Mouse (Mus musculus) ES-E14 (cell line): ENCODE results near the gene Styx. TPM values are rescaled to one million over a fixed set of nuclear protein-coding genes. Genes with fewer than 3 reads are reported as not detected.

Source experiments
- DNase-seq: peaks from one replicate; pipeline ENCODE4 v3.0.0-alpha.2; 2013; ENCODE audit warnings: low read depth, low spot score
- H3K27ac ChIP-seq: 2 replicates; pipeline ENCODE4 v1.5.1; 2012; ENCODE audit warnings: low read depth, mild to moderate bottlenecking, low read length, moderate library complexity, mixed read lengths; ENCODE audit not compliant: poor library complexity, insufficient read depth, severe bottlenecking
- H3K36me3 ChIP-seq: 2 replicates; pipeline ENCODE4 v1.6.1; 2012; ENCODE audit warnings: mild to moderate bottlenecking, low read length, moderate library complexity, mixed read lengths; ENCODE audit not compliant: control insufficient read depth, poor library complexity, insufficient read depth, severe bottlenecking
- H3K4me1 ChIP-seq, 2 experiments: fragments of 150-350 bp in 1 of 2; sonication (generic) in 1 of 2; 2 replicates each; pipeline ENCODE4 v1.6.1; 2012; ENCODE audit warnings: low read length in 2 of 2, mild to moderate bottlenecking in 1 of 2, mixed read lengths in 1 of 2; ENCODE audit not compliant: control insufficient read depth in 2 of 2, insufficient read depth in 2 of 2, poor library complexity in 1 of 2
- H3K4me3 ChIP-seq, 2 experiments: fragments of 150-350 bp in 1 of 2; sonication (generic) in 1 of 2; 2 replicates each; pipeline ENCODE4 v1.5.1; 2012; ENCODE audit warnings: low read length in 2 of 2, low read depth in 1 of 2, mild to moderate bottlenecking in 1 of 2, mixed read lengths in 1 of 2; ENCODE audit not compliant: insufficient read depth in 1 of 2, poor library complexity in 1 of 2, severe bottlenecking in 1 of 2
- H3K9ac ChIP-seq: 2 replicates; pipeline ENCODE4 v1.6.1; 2012; ENCODE audit warnings: low read depth, mild to moderate bottlenecking, low read length, mixed read lengths; ENCODE audit not compliant: poor library complexity, insufficient read depth, severe bottlenecking
- H3K9me3 ChIP-seq: fragments of 150-350 bp; sonication (generic); 2 replicates; pipeline ENCODE4 v1.6.1; 2012; ENCODE audit warnings: low read depth, mild to moderate bottlenecking, low read length; ENCODE audit not compliant: control insufficient read depth, insufficient read depth
- CHD2 ChIP-seq: IDR thresholded peaks from 2 replicates; pipeline ENCODE4 v1.6.1; 2014; ENCODE audit warnings: mild to moderate bottlenecking, low read depth, low read length, inconsistent platforms
- HCFC1 ChIP-seq: IDR thresholded peaks from 2 replicates; pipeline ENCODE4 v1.6.1; 2012; ENCODE audit warnings: low read length, inconsistent platforms, borderline replicate concordance; ENCODE audit not compliant: insufficient read depth
- MAFK ChIP-seq: IDR thresholded peaks from 2 replicates; pipeline ENCODE4 v1.6.1; 2014; ENCODE audit warnings: mild to moderate bottlenecking, low read depth, low read length, inconsistent platforms; ENCODE audit not compliant: insufficient read depth
- ZC3H11A ChIP-seq: IDR thresholded peaks from 2 replicates; pipeline ENCODE4 v1.6.1; 2012; ENCODE audit warnings: low read depth, mild to moderate bottlenecking, inconsistent platforms, low read length, borderline replicate concordance
- ZNF384 ChIP-seq: IDR thresholded peaks from 2 replicates; pipeline ENCODE4 v1.6.1; 2012; ENCODE audit warnings: low read depth, low read length, inconsistent platforms
- in situ Hi-C, 2 experiments: fragments of 600-800 bp; cut with MboI; formaldehyde crosslinking; loops; one replicate each; pipeline ENCODE4 v1.15.1; 2025; ENCODE audit warnings: low sequenced_read_pairs in 2 of 2, inconsistent platforms in 1 of 2; ENCODE audit not compliant: unreplicated experiment in 2 of 2
- total RNA-seq: library from RNA; depleted of rRNA; stranded (reverse); fragments of 300-350 nt; gene quantifications from 2 replicates; pipeline ENCODE4 v1.2.3, GENCODE M21; 2012

The Styx gene
- total RNA-seq, 1 experiment: 19.1 TPM

GRCm38 (mm10) chr14:45365196-45365587, 14.3 kb downstream of the Styx start:
- DNase-seq: no peak
- peaks cover 2% of the 10 kb centered on the region; the same call in 1 of the 2 replicates for H3K36me3 ChIP-seq
- peak overlapping the region; percentile 6 to 16; a peak in 3 of 4 replicates for H3K4me3 ChIP-seq
- H3K9ac ChIP-seq: peak overlapping the region; percentile 36; the same call in 1 of the 2 replicates
- no peaks in the 10 kb centered on the region for H3K9me3 ChIP-seq
- no peak overlapping the region; the same call in 1 of the 2 replicates for H3K27ac ChIP-seq
- no peak for TF ChIP-seq MAFK
- no peak for TF ChIP-seq ZC3H11A
- no peak for TF ChIP-seq ZNF384
- TF ChIP-seq HCFC1: no peak
- no peak for TF ChIP-seq CHD2
- in situ Hi-C loops: no loop called here
- H3K4me1 ChIP-seq: peaks cover 0 to 9% of the 10 kb centered on the region in 2 experiments; a peak in 2 of 4 replicates

- Histone ChIP-seq H3K4me3 (no peak overlapping the region), H3K4me1 (no peaks in the 10 kb centered on the region), H3K36me3 (peaks cover 8% of the 10 kb centered on the region), H3K9ac (no peak overlapping the region), H3K9me3 (no peaks in the 10 kb centered on the region), H3K27ac (no peak overlapping the region)
- TF ChIP-seq CHD2 (no peak), ZC3H11A (no peak), ZNF384 (no peak), MAFK (no peak), HCFC1 (no peak)
- no peak for DNase-seq
- in situ Hi-C loops: no loop called here
Observed at GRCm38 (mm10) chr14:45378771-45379170, 27.9 kb downstream of the Styx start.

DNA sequence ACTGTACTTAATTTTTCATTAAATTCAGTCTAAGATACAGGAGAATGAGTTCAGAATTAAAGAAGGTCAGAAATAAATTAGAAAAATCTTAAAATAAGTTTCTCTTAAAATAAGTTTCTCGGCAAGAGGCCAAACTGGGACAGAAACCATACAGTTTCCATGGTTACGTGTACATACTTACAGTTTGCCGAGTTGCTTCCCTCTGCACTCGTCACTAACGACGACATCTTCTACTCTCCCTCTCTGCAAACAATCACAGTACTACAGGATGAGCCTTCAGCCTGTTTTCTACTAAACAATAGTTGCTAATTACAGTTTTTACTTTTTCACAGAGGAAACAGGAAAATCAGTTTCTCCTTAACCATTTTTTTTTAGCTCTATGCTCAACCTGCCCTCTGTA, 29.9 kb downstream of the Styx start:
- TF ChIP-seq ZC3H11A (no peak), MAFK (no peak), HCFC1 (no peak), ZNF384 (no peak), CHD2 (no peak)
- Histone ChIP-seq H3K4me3 (no peak overlapping the region), H3K9ac (no peak overlapping the region), H3K4me1 (no peaks in the 10 kb centered on the region), H3K9me3 (no peaks in the 10 kb centered on the region), H3K27ac (no peak overlapping the region), H3K36me3 (peaks cover 8% of the 10 kb centered on the region)
- no peak for DNase-seq
- in situ Hi-C loops: no loop called here

GRCm38 (mm10) chr14:45382912-45383311, 32.0 kb downstream of the Styx start:
- in situ Hi-C loops: no loop called here
- peaks cover 0 to 3% of the 10 kb centered on the region in 2 experiments; a peak in 1 of 4 replicates for H3K4me1 ChIP-seq
- TF ChIP-seq ZC3H11A (no peak), HCFC1 (no peak), CHD2 (no peak)
- no peak overlapping the region for H3K9ac ChIP-seq
- H3K36me3 ChIP-seq: peaks cover 8% of the 10 kb centered on the region
- no peaks in the 10 kb centered on the region for H3K9me3 ChIP-seq
- H3K27ac ChIP-seq: no peak overlapping the region
- H3K4me3 ChIP-seq: no peak overlapping the region
- no peak for DNase-seq

DNA sequence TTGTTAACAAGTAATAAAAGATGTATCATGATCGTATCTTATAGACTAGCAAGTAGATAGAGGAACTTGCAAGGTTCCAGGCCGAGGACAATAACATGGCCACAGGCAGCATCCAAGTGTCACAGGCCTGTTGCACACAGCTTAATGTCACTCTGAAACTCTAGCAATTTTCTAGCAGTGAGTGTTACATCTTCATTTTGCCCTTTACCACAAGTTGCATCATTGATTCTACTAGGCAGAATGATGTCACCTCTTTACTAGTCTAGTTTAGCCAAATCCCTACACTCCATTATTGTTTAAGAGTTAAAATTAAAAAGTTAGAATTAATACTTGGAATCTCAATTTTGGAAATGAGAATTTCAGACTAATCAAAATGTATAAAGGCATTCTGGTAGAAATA, 34.7 kb downstream of the Styx start:
- TF ChIP-seq ZC3H11A (no peak), ZNF384 (no peak), CHD2 (no peak), MAFK (no peak), HCFC1 (no peak)
- Histone ChIP-seq H3K9ac (no peak overlapping the region), H3K27ac (no peak overlapping the region), H3K4me3 (no peak overlapping the region), H3K36me3 (peaks cover 2% of the 10 kb centered on the region; the same call in 1 of the 2 replicates), H3K9me3 (no peaks in the 10 kb centered on the region), H3K4me1 (peaks cover 3% of the 10 kb centered on the region in 2 experiments; a peak in 2 of 4 replicates)
- DNase-seq: no peak
- in situ Hi-C loops: no loop called here
